Mouse (Mus musculus) small intestine, adult 2 months (tissue): ENCODE results near the gene Cirbp.

Source experiments
- CTCF ChIP-seq: fragments of 200-500 bp; IDR thresholded peaks from 2 replicates; pipeline ENCODE4 v1.5.1; 2012; ENCODE audit warnings: low read depth, mild to moderate bottlenecking, control low read depth, inconsistent platforms, low read length, moderate library complexity, mixed read lengths; ENCODE audit not compliant: insufficient replicate concordance, insufficient read length; ENCODE audit errors: extremely low read depth
- POLR2A ChIP-seq: fragments of 200-500 bp; IDR thresholded peaks from 2 replicates; pipeline ENCODE4 v1.6.1; 2012; ENCODE audit warnings: low read depth, mild to moderate bottlenecking, control low read depth, inconsistent platforms, low read length, moderate library complexity

GRCm38 (mm10) chr10:80162716-80163299 lies 3.0 kb upstream of the Cirbp start:
- TF ChIP-seq POLR2A (no peak), CTCF (no peak)
